Mouse (Mus musculus) midbrain, embryonic 15.5 days (tissue): Measurements from ENCODE around the gene Plcb4. TPM values are rescaled to one million over a fixed set of nuclear protein-coding genes. Genes with fewer than 3 reads are reported as not detected.
"Not testable (repeated sequence)": the region's sequence is repeated elsewhere in the genome, so short reads cannot be mapped to it uniquely, and the experiment has no call there.

Experiments used
- ATAC-seq: fragments of 200-750 bp; cut with Nextera tagmentation; replicated peaks from 2 replicates; pipeline ENCODE4 v1.8.0; 2017; ENCODE audit warnings: moderate TSS enrichment
- H3K27ac ChIP-seq: fragments of 300-500 bp; sonication (generic); 2 replicates; pipeline ENCODE4 v1.5.1; 2015; ENCODE audit warnings: mild to moderate bottlenecking, inconsistent platforms
- H3K27me3 ChIP-seq: fragments of 300-500 bp; sonication (generic); replicated peaks from 2 replicates; pipeline ENCODE4 v1.6.1; 2015; ENCODE audit warnings: inconsistent platforms
- H3K36me3 ChIP-seq: fragments of 300-500 bp; sonication (generic); replicated peaks from 2 replicates; pipeline ENCODE4 v1.6.1; 2015; ENCODE audit warnings: inconsistent platforms
- H3K4me1 ChIP-seq: fragments of 300-500 bp; sonication (generic); 2 replicates; pipeline ENCODE4 v1.6.1; 2015; ENCODE audit warnings: inconsistent platforms
- H3K4me2 ChIP-seq: fragments of 300-500 bp; sonication (generic); 2 replicates; pipeline ENCODE4 v1.6.1; 2015; ENCODE audit warnings: inconsistent platforms, mild to moderate bottlenecking, moderate library complexity
- H3K4me3 ChIP-seq: fragments of 300-500 bp; sonication (generic); 2 replicates; pipeline ENCODE4 v1.5.1; 2015; ENCODE audit warnings: mild to moderate bottlenecking, inconsistent platforms
- H3K9ac ChIP-seq: fragments of 300-500 bp; sonication (generic); 2 replicates; pipeline ENCODE4 v1.6.1; 2015; ENCODE audit warnings: mild to moderate bottlenecking, inconsistent platforms
- H3K9me3 ChIP-seq: fragments of 300-500 bp; sonication (generic); 2 replicates; pipeline ENCODE4 v1.6.1; 2016; ENCODE audit warnings: inconsistent platforms
- WGBS: fragments of 180-500 bp; shearing (Covaris S2); methylation state at CpG from one replicate; pipeline ENCODE4 v1.1.7; 2015; ENCODE audit warnings: mixed read lengths; 5-methylcytosine and 5-hydroxymethylcytosine counted together
- polyA plus RNA-seq: library from polyadenylated mRNA; unstranded; fragments of >200 nt; fragmentation: Nextera tagmentation; extraction: Ambion mirVana; gene quantifications from 2 replicates; pipeline ENCODE4 v1.2.1, GENCODE M21; 2015

Gene Plcb4
- polyA plus RNA-seq, 1 experiment from 2014 or later: 47.8 TPM

- not testable (repeated sequence) for H3K27me3 ChIP-seq, ATAC-seq, H3K36me3 ChIP-seq, H3K9ac ChIP-seq, H3K4me2 ChIP-seq, H3K27ac ChIP-seq, H3K9me3 ChIP-seq, H3K4me3 ChIP-seq
- H3K4me1 ChIP-seq: peaks cover 26% of the 10 kb centered on the region
Observed at GRCm38 (mm10) chr2:135709736-135710135, 50.9 kb downstream of the Plcb4 start.

GRCm38 (mm10) chr2:135711049-135711924, 52.5 kb downstream of the Plcb4 start:
- H3K4me1 ChIP-seq: peaks cover 29% of the 10 kb centered on the region
- peak overlapping the region; percentile 46 for H3K27ac ChIP-seq
- peak overlapping the region; percentile 20 for H3K4me3 ChIP-seq
- H3K36me3 ChIP-seq: no peaks in the 10 kb centered on the region
- H3K27me3 ChIP-seq: no peaks in the 10 kb centered on the region
- H3K4me2 ChIP-seq: peak overlapping the region; percentile 43
- no peak overlapping the region for H3K9ac ChIP-seq
- H3K9me3 ChIP-seq: no peaks in the 10 kb centered on the region
- peak; percentile 75 for ATAC-seq
- 25% methylated on average over 8 of the region's 8 CpGs for WGBS

- Histone ChIP-seq H3K27me3 (no peaks in the 10 kb centered on the region), H3K27ac (peak overlapping the region; percentile 46), H3K9me3 (no peaks in the 10 kb centered on the region), H3K9ac (no peak overlapping the region), H3K36me3 (no peaks in the 10 kb centered on the region), H3K4me1 (peaks cover 35% of the 10 kb centered on the region), H3K4me2 (peak overlapping the region; percentile 43), H3K4me3 (peak overlapping the region; percentile 20)
- peak; percentile 86 for ATAC-seq
- 1% methylated on average over 8 of the region's 8 CpGs for WGBS
Observed at GRCm38 (mm10) chr2:135711925-135712288, 53.1 kb downstream of the Plcb4 start.

GRCm38 (mm10) chr2:135712331-135712730, 53.5 kb downstream of the Plcb4 start:
- Histone ChIP-seq H3K36me3 (no peaks in the 10 kb centered on the region), H3K27me3 (no peaks in the 10 kb centered on the region), H3K9me3 (no peaks in the 10 kb centered on the region), H3K4me2 (0 out of 2 replicates have a peak overlapping the region, but pooled peaks have one; percentile 9), H3K9ac (no peak overlapping the region), H3K4me1 (peaks cover 39% of the 10 kb centered on the region), H3K4me3 (no peak overlapping the region), H3K27ac (peak overlapping the region; percentile 55; the same call in 1 of the 2 replicates)
- peak; percentile 43; the same call in 1 of the 2 replicates for ATAC-seq
- 9% methylated on average over 5 of the region's 5 CpGs for WGBS

GRCm38 (mm10) chr2:135712921-135713320, 54.1 kb downstream of the Plcb4 start:
- Histone ChIP-seq H3K9me3 (no peaks in the 10 kb centered on the region), H3K4me3 (no peak overlapping the region), H3K27ac (0 out of 2 replicates have a peak overlapping the region, but pooled peaks have one; percentile 55), H3K9ac (no peak overlapping the region), H3K4me2 (0 out of 2 replicates have a peak overlapping the region, but pooled peaks have one; percentile 9), H3K27me3 (no peaks in the 10 kb centered on the region), H3K4me1 (peaks cover 45% of the 10 kb centered on the region), H3K36me3 (no peaks in the 10 kb centered on the region)
- 64% methylated on average over 6 of the region's 6 CpGs for WGBS
- ATAC-seq: no peak

GRCm38 (mm10) chr2:135716180-135716579, 57.4 kb downstream of the Plcb4 start:
- H3K4me2 ChIP-seq: no peak overlapping the region
- no peak overlapping the region for H3K27ac ChIP-seq
- no peak for ATAC-seq
- no peak overlapping the region for H3K9ac ChIP-seq
- no peaks in the 10 kb centered on the region for H3K9me3 ChIP-seq
- H3K4me3 ChIP-seq: no peak overlapping the region
- 83% methylated on average over 4 of the region's 4 CpGs for WGBS
- H3K36me3 ChIP-seq: no peaks in the 10 kb centered on the region
- H3K4me1 ChIP-seq: peaks cover 43% of the 10 kb centered on the region
- H3K27me3 ChIP-seq: no peaks in the 10 kb centered on the region

GRCm38 (mm10) chr2:135717232-135718134, 58.7 kb downstream of the Plcb4 start:
- WGBS: 23% methylated on average over 16 of the region's 16 CpGs
- peaks cover 42% of the 10 kb centered on the region for H3K4me1 ChIP-seq
- no peaks in the 10 kb centered on the region for H3K9me3 ChIP-seq
- H3K4me3 ChIP-seq: no peak overlapping the region
- H3K36me3 ChIP-seq: no peaks in the 10 kb centered on the region
- peak overlapping the region; percentile 43 for H3K4me2 ChIP-seq
- peak overlapping the region; percentile 69 for H3K27ac ChIP-seq
- ATAC-seq: peak; percentile 28
- no peaks in the 10 kb centered on the region for H3K27me3 ChIP-seq
- H3K9ac ChIP-seq: 0 out of 2 replicates have a peak overlapping the region, but pooled peaks have one; percentile 17

- H3K36me3 ChIP-seq: no peaks in the 10 kb centered on the region
- H3K4me3 ChIP-seq: no peak overlapping the region
- H3K9ac ChIP-seq: no peak overlapping the region
- peaks cover 25% of the 10 kb centered on the region for H3K4me1 ChIP-seq
- ATAC-seq: no peak
- no peak overlapping the region for H3K4me2 ChIP-seq
- 44% methylated on average over 5 of the region's 5 CpGs for WGBS
- no peaks in the 10 kb centered on the region for H3K9me3 ChIP-seq
- H3K27me3 ChIP-seq: no peaks in the 10 kb centered on the region
- 0 out of 2 replicates have a peak overlapping the region, but pooled peaks have one; percentile 17 for H3K27ac ChIP-seq
Observed at GRCm38 (mm10) chr2:135722109-135722508, 63.3 kb downstream of the Plcb4 start.

- Histone ChIP-seq H3K9me3 (no peaks in the 10 kb centered on the region), H3K4me1 (peaks cover 20% of the 10 kb centered on the region), H3K4me2 (no peak overlapping the region), H3K27ac (no peak overlapping the region), H3K27me3 (no peaks in the 10 kb centered on the region), H3K4me3 (no peak overlapping the region), H3K36me3 (no peaks in the 10 kb centered on the region), H3K9ac (no peak overlapping the region)
- 90% methylated on average over 6 of the region's 6 CpGs for WGBS
- no peak for ATAC-seq
Observed at GRCm38 (mm10) chr2:135723387-135723786, 64.6 kb downstream of the Plcb4 start.

GRCm38 (mm10) chr2:135724489-135724888, 65.7 kb downstream of the Plcb4 start:
- Histone ChIP-seq H3K27me3 (no peaks in the 10 kb centered on the region), H3K9me3 (no peaks in the 10 kb centered on the region), H3K4me2 (no peak overlapping the region), H3K36me3 (no peaks in the 10 kb centered on the region), H3K27ac (no peak overlapping the region), H3K4me1 (peaks cover 22% of the 10 kb centered on the region), H3K4me3 (no peak overlapping the region), H3K9ac (no peak overlapping the region)
- no peak for ATAC-seq
- 81% methylated on average over 10 of the region's 10 CpGs for WGBS

GRCm38 (mm10) chr2:135725362-135725761, 66.6 kb downstream of the Plcb4 start:
- H3K27me3 ChIP-seq: no peaks in the 10 kb centered on the region
- no peak overlapping the region for H3K4me3 ChIP-seq
- no peaks in the 10 kb centered on the region for H3K36me3 ChIP-seq
- 80% methylated on average over 4 of the region's 4 CpGs for WGBS
- H3K4me1 ChIP-seq: peaks cover 22% of the 10 kb centered on the region
- H3K9me3 ChIP-seq: no peaks in the 10 kb centered on the region
- H3K27ac ChIP-seq: no peak overlapping the region
- ATAC-seq: no peak
- no peak overlapping the region for H3K9ac ChIP-seq
- no peak overlapping the region for H3K4me2 ChIP-seq

- H3K36me3 ChIP-seq: no peaks in the 10 kb centered on the region
- no peak overlapping the region for H3K27ac ChIP-seq
- H3K27me3 ChIP-seq: no peaks in the 10 kb centered on the region
- no peak for ATAC-seq
- 88% methylated on average over 9 of the region's 9 CpGs for WGBS
- H3K4me2 ChIP-seq: no peak overlapping the region
- H3K9me3 ChIP-seq: no peaks in the 10 kb centered on the region
- H3K9ac ChIP-seq: no peak overlapping the region
- no peak overlapping the region for H3K4me3 ChIP-seq
- H3K4me1 ChIP-seq: peaks cover 14% of the 10 kb centered on the region
Observed at GRCm38 (mm10) chr2:135727088-135727487, 68.3 kb downstream of the Plcb4 start.
